Mouse (Mus musculus) liver, embryonic 14.5 days (tissue): Measurements from ENCODE around the gene Rergl.

ENCODE experiments used
- CTCF ChIP-seq: IDR thresholded peaks from 2 replicates; pipeline ENCODE4 v1.5.1; 2016; ENCODE audit warnings: antibody characterized with exemption, low read depth, control low read depth
- EP300 ChIP-seq: IDR thresholded peaks from 2 replicates; pipeline ENCODE4 v1.6.1; 2016; ENCODE audit warnings: antibody characterized with exemption, low read depth

- TF ChIP-seq CTCF (no peak), EP300 (no peak)
Measured at GRCm38 (mm10) chr6:139464980-139465379, 36.8 kb downstream of the Rergl start.
